Mouse (Mus musculus) forebrain, embryonic 14.5 days (tissue): Measurements from ENCODE around the gene Rpn2. TPM values are rescaled to one million over a fixed set of nuclear protein-coding genes. Genes with fewer than 3 reads are reported as not detected.

ENCODE experiments used
- ATAC-seq: fragments of 200-750 bp; cut with Nextera tagmentation; 2 replicates; pipeline ENCODE4 v1.8.0; 2017; ENCODE audit warnings: mild to moderate bottlenecking, moderate library complexity
- DNase-seq: peaks from one replicate; pipeline ENCODE4 v3.0.0-alpha.2; 2015; ENCODE audit warnings: low spot score
- H3K27ac ChIP-seq: fragments of 300-500 bp; sonication (generic); 2 replicates; pipeline ENCODE4 v1.5.1; 2014; ENCODE audit warnings: low read depth, mild to moderate bottlenecking, control low read depth, low read length, moderate library complexity
- H3K27me3 ChIP-seq: fragments of 300-500 bp; sonication (generic); replicated peaks from 2 replicates; pipeline ENCODE4 v1.6.1; 2014; ENCODE audit warnings: low read length, control low read depth, mixed read lengths; ENCODE audit not compliant: control insufficient read depth, insufficient read depth
- H3K36me3 ChIP-seq: fragments of 300-500 bp; sonication (generic); 2 replicates; pipeline ENCODE4 v1.6.1; 2014; ENCODE audit warnings: low read length, control low read depth; ENCODE audit not compliant: control insufficient read depth, insufficient read depth
- H3K4me1 ChIP-seq: fragments of 300-500 bp; sonication (generic); 2 replicates; pipeline ENCODE4 v1.6.1; 2014; ENCODE audit warnings: antibody characterized with exemption, low read length, control low read depth; ENCODE audit not compliant: control insufficient read depth, insufficient read depth
- H3K4me2 ChIP-seq: fragments of 300-500 bp; sonication (generic); 2 replicates; pipeline ENCODE4 v1.6.1; 2014; ENCODE audit warnings: mild to moderate bottlenecking, control low read depth, low read length
- H3K4me3 ChIP-seq: fragments of 300-500 bp; sonication (generic); 2 replicates; pipeline ENCODE4 v1.5.1; 2014; ENCODE audit warnings: low read depth, low read length, control low read depth
- H3K9ac ChIP-seq: fragments of 300-500 bp; sonication (generic); 2 replicates; pipeline ENCODE4 v1.6.1; 2014; ENCODE audit warnings: mild to moderate bottlenecking, low read length, control low read depth, moderate library complexity
- H3K9me3 ChIP-seq: fragments of 300-500 bp; sonication (generic); replicated peaks from 2 replicates; pipeline ENCODE4 v1.6.1; 2016; ENCODE audit warnings: low read length, control low read depth, mixed read lengths; ENCODE audit not compliant: control insufficient read depth
- WGBS: fragments of 180-500 bp; shearing (Covaris S2); extraction: QIAGEN DNeasy Blood & Tissue Kit; methylation state at CpG from one replicate; pipeline ENCODE4 v1.1.7; 2014; 5-methylcytosine and 5-hydroxymethylcytosine counted together
- polyA plus RNA-seq: library from polyadenylated mRNA; unstranded; fragments of >200 nt; fragmentation: Nextera tagmentation; extraction: Ambion mirVana; gene quantifications from 2 replicates; pipeline ENCODE4 v1.2.1, GENCODE M21; 2014

Rpn2 gene
- polyA plus RNA-seq, 1 experiment from 2014 or later, result 163 TPM

GRCm38 (mm10) chr2:157306091-157307032, 27.5 kb downstream of the Rpn2 start:
- 79% methylated on average over 7 of the region's 7 CpGs for WGBS
- no peak overlapping the region for H3K4me2 ChIP-seq
- H3K9ac ChIP-seq, result no peak overlapping the region
- H3K36me3 ChIP-seq, result peaks cover 80% of the 10 kb centered on the region
- no peaks in the 10 kb centered on the region for H3K27me3 ChIP-seq
- DNase-seq (peak; percentile 43), ATAC-seq (no peak)
- H3K9me3 ChIP-seq, result no peaks in the 10 kb centered on the region
- H3K4me1 ChIP-seq, result peaks cover 5% of the 10 kb centered on the region; the same call in 1 of the 2 replicates
- H3K27ac ChIP-seq, result peak overlapping the region; percentile 30; the same call in 1 of the 2 replicates
- no peak overlapping the region for H3K4me3 ChIP-seq

GRCm38 (mm10) chr2:157307715-157308265, 29.0 kb downstream of the Rpn2 start:
- ATAC-seq, result peak; percentile 37; the same call in 1 of the 2 replicates
- Histone ChIP-seq H3K27ac (peak overlapping the region; percentile 65), H3K9ac (no peak overlapping the region), H3K27me3 (no peaks in the 10 kb centered on the region), H3K4me2 (no peak overlapping the region), H3K4me1 (0 out of 2 replicates have a peak, but pooled peaks cover 1% of the 10 kb centered on the region), H3K4me3 (no peak overlapping the region), H3K36me3 (peaks cover 82% of the 10 kb centered on the region), H3K9me3 (no peaks in the 10 kb centered on the region)
- WGBS, result 75% methylated on average over 4 of the region's 4 CpGs
- peak; percentile 50 for DNase-seq

- Histone ChIP-seq H3K9ac (no peak overlapping the region), H3K4me2 (no peak overlapping the region), H3K27me3 (no peaks in the 10 kb centered on the region), H3K4me1 (peaks cover 3% of the 10 kb centered on the region; the same call in 1 of the 2 replicates), H3K4me3 (no peak overlapping the region), H3K27ac (peak overlapping the region; percentile 39; the same call in 1 of the 2 replicates), H3K9me3 (no peaks in the 10 kb centered on the region), H3K36me3 (peaks cover 82% of the 10 kb centered on the region)
- peak; percentile 55; the same call in 1 of the 2 replicates for ATAC-seq
- peak; percentile 56 for DNase-seq
- 67% methylated on average over 2 of the region's 2 CpGs for WGBS
These were observed 29.6 kb downstream of the Rpn2 start for GRCm38 (mm10) chr2:157308273-157308917.

- WGBS, result 98% methylated on average over 8 of the region's 8 CpGs
- no peaks in the 10 kb centered on the region for H3K27me3 ChIP-seq
- H3K27ac ChIP-seq, result no peak overlapping the region
- peaks cover 3% of the 10 kb centered on the region; the same call in 1 of the 2 replicates for H3K4me1 ChIP-seq
- no peak overlapping the region for H3K4me3 ChIP-seq
- H3K36me3 ChIP-seq, result peaks cover 82% of the 10 kb centered on the region
- no peak overlapping the region for H3K9ac ChIP-seq
- H3K9me3 ChIP-seq, result no peaks in the 10 kb centered on the region
- H3K4me2 ChIP-seq, result no peak overlapping the region
- DNase-seq (no peak), ATAC-seq (no peak)
These were observed 30.8 kb downstream of the Rpn2 start for GRCm38 (mm10) chr2:157309611-157310010.

- 88% methylated on average over 6 of the region's 6 CpGs for WGBS
These were observed 32.3 kb downstream of the Rpn2 start for GRCm38 (mm10) chr2:157310963-157311637.

GRCm38 (mm10) chr2:157313718-157314117, 34.9 kb downstream of the Rpn2 start:
- no peaks in the 10 kb centered on the region for H3K9me3 ChIP-seq
- peaks cover 93% of the 10 kb centered on the region for H3K36me3 ChIP-seq
- H3K4me2 ChIP-seq, result no peak overlapping the region
- no peak overlapping the region for H3K4me3 ChIP-seq
- peak; percentile 50 for DNase-seq
- H3K9ac ChIP-seq, result no peak overlapping the region
- H3K4me1 ChIP-seq, result peaks cover 9% of the 10 kb centered on the region
- ATAC-seq, result peak; percentile 31; the same call in 1 of the 2 replicates
- H3K27me3 ChIP-seq, result no peaks in the 10 kb centered on the region
- peak overlapping the region; percentile 40 for H3K27ac ChIP-seq
- 49% methylated on average over 3 of the region's 3 CpGs for WGBS

More at GRCm38 (mm10) chr2:157310963-157311637, 32.3 kb downstream of the Rpn2 start:
- Histone ChIP-seq H3K27ac (peak overlapping the region; percentile 27; the same call in 1 of the 2 replicates), H3K4me1 (peaks cover 6% of the 10 kb centered on the region; the same call in 1 of the 2 replicates), H3K9ac (no peak overlapping the region), H3K27me3 (no peaks in the 10 kb centered on the region), H3K4me3 (no peak overlapping the region), H3K9me3 (no peaks in the 10 kb centered on the region), H3K4me2 (no peak overlapping the region), H3K36me3 (peaks cover 87% of the 10 kb centered on the region)
- ATAC-seq, result no peak
- no peak for DNase-seq

- ATAC-seq (no peak), DNase-seq (no peak)
- WGBS, result 33% methylated on average over 7 of the region's 7 CpGs
- H3K4me1 ChIP-seq, result peaks cover 9% of the 10 kb centered on the region
- H3K27ac ChIP-seq, result 0 out of 2 replicates have a peak overlapping the region, but pooled peaks have one; percentile 40
- H3K9ac ChIP-seq, result no peak overlapping the region
- no peak overlapping the region for H3K4me2 ChIP-seq
- no peak overlapping the region for H3K4me3 ChIP-seq
- H3K9me3 ChIP-seq, result no peaks in the 10 kb centered on the region
- peaks cover 91% of the 10 kb centered on the region for H3K36me3 ChIP-seq
- H3K27me3 ChIP-seq, result no peaks in the 10 kb centered on the region
These were observed 35.5 kb downstream of the Rpn2 start for GRCm38 (mm10) chr2:157314310-157314709.

GRCm38 (mm10) chr2:157315486-157315885, 36.7 kb downstream of the Rpn2 start:
- Histone ChIP-seq H3K27me3 (no peaks in the 10 kb centered on the region), H3K36me3 (peaks cover 89% of the 10 kb centered on the region), H3K9me3 (no peaks in the 10 kb centered on the region), H3K4me2 (no peak overlapping the region), H3K4me1 (peaks cover 9% of the 10 kb centered on the region), H3K4me3 (no peak overlapping the region), H3K27ac (peak overlapping the region; percentile 48), H3K9ac (no peak overlapping the region)
- peak; percentile 51 for DNase-seq
- ATAC-seq, result no peak; the same call in 1 of the 2 replicates
- WGBS, result 75% methylated on average over 6 of the region's 6 CpGs
